Mouse (Mus musculus) retina, adult 2 months (tissue): ENCODE results near the gene Srsf2.

Source experiments
- DNase-seq: peaks from one replicate; pipeline ENCODE4 v3.0.0-alpha.2; 2012; ENCODE audit warnings: low read depth, low spot score

Srsf2 gene

DNA sequence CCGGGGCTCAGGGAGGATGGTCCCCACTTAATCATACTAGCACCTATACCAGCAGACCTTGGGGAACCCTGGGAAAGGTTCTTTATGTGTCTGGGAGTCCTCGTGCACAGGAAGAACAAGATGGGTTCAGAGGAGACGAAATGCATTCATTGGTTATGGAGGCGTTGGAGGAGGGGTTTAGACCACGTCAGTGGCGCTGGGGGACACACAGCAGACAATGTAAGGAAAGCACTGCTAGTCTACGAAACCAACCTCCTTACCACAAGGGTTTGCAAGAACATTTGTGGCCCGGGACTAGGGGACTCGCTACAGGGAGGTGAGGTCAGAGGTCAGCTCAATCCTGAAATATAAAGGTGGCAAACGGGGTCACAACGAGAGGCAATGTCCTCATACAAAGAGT is 42.4 kb downstream of the Srsf2 start:
- no peak for DNase-seq

- no peak for DNase-seq
Measured at GRCm38 (mm10) chr11:116809520-116809919, 43.4 kb downstream of the Srsf2 start.

GRCm38 (mm10) chr11:116808811-116809395 is 44.0 kb downstream of the Srsf2 start:
- DNase-seq, result no peak

- no peak for DNase-seq
Measured at GRCm38 (mm10) chr11:116807938-116808606, 44.8 kb downstream of the Srsf2 start.

GRCm38 (mm10) chr11:116807526-116807925 is 45.4 kb downstream of the Srsf2 start:
- DNase-seq, result no peak

DNA sequence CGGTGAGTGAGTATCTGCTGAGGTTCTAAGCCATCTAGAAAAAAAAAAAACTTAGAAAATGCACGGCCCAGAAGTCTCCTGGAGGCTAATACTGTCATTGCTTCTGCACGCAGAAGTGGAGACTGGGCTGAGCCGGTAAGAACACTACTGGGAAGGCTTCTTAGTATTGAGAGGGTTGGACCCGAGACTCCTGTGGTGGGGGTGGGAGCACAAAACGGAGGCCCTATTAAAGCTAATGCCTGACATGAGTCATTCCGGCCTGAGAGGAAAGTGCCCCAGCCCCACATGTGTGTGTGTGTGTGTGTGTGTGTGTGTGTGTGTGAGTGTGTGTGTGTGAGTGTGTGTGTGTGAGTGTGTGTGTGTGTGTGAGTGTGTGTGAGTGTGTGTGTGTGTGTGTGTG is 45.8 kb downstream of the Srsf2 start:
- no peak for DNase-seq

GRCm38 (mm10) chr11:116806136-116807071 is 46.5 kb downstream of the Srsf2 start:
- no peak for DNase-seq

- no peak for DNase-seq
Measured at GRCm38 (mm10) chr11:116802709-116803108, 50.2 kb downstream of the Srsf2 start.

GRCm38 (mm10) chr11:116801106-116801505 is 51.8 kb downstream of the Srsf2 start:
- DNase-seq, result no peak
